Mouse (Mus musculus) embryonic facial prominence, embryonic 11.5 days (tissue): ENCODE results near the gene Rag2. TPM values are rescaled to one million over a fixed set of nuclear protein-coding genes. Genes with fewer than 3 reads are reported as not detected.

Experiments used
- ATAC-seq: fragments of 200-750 bp; cut with Nextera tagmentation; replicated peaks from 2 replicates; pipeline ENCODE4 v1.8.0; 2017; ENCODE audit warnings: low read depth; ENCODE audit not compliant: insufficient number of reproducible peaks, low FRiP score, low TSS enrichment
- DNase-seq: peaks from one replicate; pipeline ENCODE4 v3.0.0-alpha.2; 2015; ENCODE audit warnings: low spot score
- H3K27ac ChIP-seq: fragments of 300-500 bp; sonication (generic); replicated peaks from 2 replicates; pipeline ENCODE4 v1.5.1; 2014; ENCODE audit warnings: mild to moderate bottlenecking, low read depth, low read length, control low read depth
- H3K27me3 ChIP-seq: fragments of 300-500 bp; sonication (generic); 2 replicates; pipeline ENCODE4 v1.6.1; 2014; ENCODE audit warnings: mild to moderate bottlenecking, low read length, moderate library complexity, mixed read lengths; ENCODE audit not compliant: control insufficient read depth, insufficient read depth
- H3K36me3 ChIP-seq: fragments of 300-500 bp; sonication (generic); replicated peaks from 2 replicates; pipeline ENCODE4 v1.6.1; 2014; ENCODE audit warnings: low read depth, mild to moderate bottlenecking, low read length, moderate library complexity, mixed read lengths; ENCODE audit not compliant: control insufficient read depth, insufficient read depth
- H3K4me1 ChIP-seq: fragments of 300-500 bp; sonication (generic); 2 replicates; pipeline ENCODE4 v1.6.1; 2014; ENCODE audit warnings: low read length, mixed read lengths; ENCODE audit not compliant: control insufficient read depth, insufficient read depth
- H3K4me2 ChIP-seq: fragments of 300-500 bp; sonication (generic); 2 replicates; pipeline ENCODE4 v1.6.1; 2014; ENCODE audit warnings: low read depth, mild to moderate bottlenecking, control low read depth, low read length, moderate library complexity
- H3K4me3 ChIP-seq: fragments of 300-500 bp; sonication (generic); 2 replicates; pipeline ENCODE4 v1.5.1; 2014; ENCODE audit warnings: low read depth, low read length, control low read depth
- H3K9ac ChIP-seq: fragments of 300-500 bp; sonication (generic); replicated peaks from 2 replicates; pipeline ENCODE4 v1.6.1; 2014; ENCODE audit warnings: mild to moderate bottlenecking, control low read depth, low read length
- H3K9me3 ChIP-seq: fragments of 300-500 bp; sonication (generic); replicated peaks from 2 replicates; pipeline ENCODE4 v1.6.1; 2016; ENCODE audit warnings: mild to moderate bottlenecking, low read length, inconsistent platforms, mixed read lengths; ENCODE audit not compliant: control insufficient read depth
- WGBS: fragments of 180-500 bp; shearing (Covaris S2); extraction: QIAGEN DNeasy Blood & Tissue Kit; methylation state at CpG from one replicate; pipeline ENCODE4 v1.1.7; 2014; 5-methylcytosine and 5-hydroxymethylcytosine counted together
- polyA plus RNA-seq: library from polyadenylated mRNA; unstranded; fragments of >200 nt; fragmentation: Nextera tagmentation; extraction: Ambion mirVana; gene quantifications from 2 replicates; pipeline ENCODE4 v1.2.1, GENCODE M21; 2014

Rag2 gene
- polyA plus RNA-seq, 1 experiment from 2014 or later, result not detected

DNA sequence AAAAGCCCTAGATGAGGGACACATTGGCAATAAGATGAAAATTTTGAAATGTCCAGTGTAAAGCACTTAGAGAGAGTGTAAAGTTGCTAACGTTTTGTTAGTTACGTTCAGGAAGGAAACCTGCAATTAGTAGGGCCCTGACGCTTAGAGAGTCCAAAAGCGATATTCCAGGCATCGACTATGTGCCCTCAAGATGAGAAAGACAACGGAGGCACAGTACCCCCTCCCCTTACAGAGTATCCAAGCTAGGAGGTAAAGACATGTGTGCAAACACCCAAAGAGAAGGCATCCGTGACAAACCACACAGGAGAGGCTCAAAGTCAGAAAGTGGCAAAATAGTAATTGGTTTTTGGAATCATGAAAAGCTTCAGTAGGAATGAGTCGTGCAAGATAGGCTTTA, 31.6 kb upstream of the Rag2 start:
- no peak overlapping the region for H3K4me3 ChIP-seq
- H3K4me2 ChIP-seq, result no peak overlapping the region
- no peaks in the 10 kb centered on the region for H3K4me1 ChIP-seq
- no peaks in the 10 kb centered on the region for H3K27me3 ChIP-seq
- no peak overlapping the region for H3K27ac ChIP-seq
- no peaks in the 10 kb centered on the region for H3K36me3 ChIP-seq
- DNase-seq (no peak), ATAC-seq (peak; percentile 16; the same call in 1 of the 2 replicates)
- 46% methylated on average over 8 of the region's 8 CpGs for WGBS
- H3K9ac ChIP-seq, result no peak overlapping the region
- no peaks in the 10 kb centered on the region for H3K9me3 ChIP-seq

DNA sequence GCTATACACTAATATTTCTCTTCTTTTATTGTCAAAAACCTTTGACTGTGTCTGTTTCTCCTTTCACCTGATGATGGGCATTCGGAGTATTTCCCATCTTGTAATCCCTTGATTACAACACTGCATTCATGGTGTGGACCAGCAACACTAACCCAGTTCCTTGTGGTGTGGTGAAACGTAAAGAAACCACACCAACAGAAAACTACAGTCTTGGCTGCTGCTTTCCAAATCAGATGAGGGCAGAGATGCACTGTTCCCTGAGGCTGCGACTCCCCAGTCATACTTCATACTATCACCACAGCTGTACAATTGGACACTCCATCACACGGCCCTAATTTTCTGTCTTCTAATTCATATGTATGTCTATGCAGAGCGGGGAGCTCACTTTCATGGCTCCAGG, 29.8 kb upstream of the Rag2 start:
- H3K27ac ChIP-seq, result no peak overlapping the region
- H3K9ac ChIP-seq, result no peak overlapping the region
- ATAC-seq (no peak), DNase-seq (no peak)
- H3K4me1 ChIP-seq, result no peaks in the 10 kb centered on the region
- H3K36me3 ChIP-seq, result no peaks in the 10 kb centered on the region
- WGBS, result 88% methylated on average over 5 of the region's 5 CpGs
- no peaks in the 10 kb centered on the region for H3K27me3 ChIP-seq
- no peaks in the 10 kb centered on the region for H3K9me3 ChIP-seq
- H3K4me3 ChIP-seq, result no peak overlapping the region
- no peak overlapping the region for H3K4me2 ChIP-seq

DNA sequence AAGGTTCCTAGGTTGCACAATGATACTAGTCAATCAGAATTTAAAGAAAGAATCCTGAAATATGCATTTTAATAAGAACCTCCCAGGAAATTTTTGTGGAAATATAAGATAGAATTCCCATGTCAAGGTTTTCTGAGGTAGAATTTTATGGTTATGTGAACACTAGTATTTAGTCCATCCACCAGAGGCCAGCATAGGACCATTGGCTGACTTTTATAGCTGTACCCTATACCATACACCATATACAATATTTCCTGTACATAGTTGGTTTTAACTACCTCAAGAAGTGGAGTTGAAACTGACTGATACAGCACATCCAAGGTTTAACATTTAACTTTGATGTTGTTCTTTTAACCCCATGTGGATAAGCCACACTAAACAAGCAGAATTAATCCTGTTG, 27.3 kb upstream of the Rag2 start:
- Histone ChIP-seq H3K4me3 (no peak overlapping the region), H3K9me3 (no peaks in the 10 kb centered on the region), H3K9ac (no peak overlapping the region), H3K27me3 (no peaks in the 10 kb centered on the region), H3K27ac (no peak overlapping the region), H3K4me1 (no peaks in the 10 kb centered on the region; the same call in 1 of the 2 replicates), H3K36me3 (no peaks in the 10 kb centered on the region), H3K4me2 (no peak overlapping the region)
- DNase-seq (no peak), ATAC-seq (no peak)

DNA sequence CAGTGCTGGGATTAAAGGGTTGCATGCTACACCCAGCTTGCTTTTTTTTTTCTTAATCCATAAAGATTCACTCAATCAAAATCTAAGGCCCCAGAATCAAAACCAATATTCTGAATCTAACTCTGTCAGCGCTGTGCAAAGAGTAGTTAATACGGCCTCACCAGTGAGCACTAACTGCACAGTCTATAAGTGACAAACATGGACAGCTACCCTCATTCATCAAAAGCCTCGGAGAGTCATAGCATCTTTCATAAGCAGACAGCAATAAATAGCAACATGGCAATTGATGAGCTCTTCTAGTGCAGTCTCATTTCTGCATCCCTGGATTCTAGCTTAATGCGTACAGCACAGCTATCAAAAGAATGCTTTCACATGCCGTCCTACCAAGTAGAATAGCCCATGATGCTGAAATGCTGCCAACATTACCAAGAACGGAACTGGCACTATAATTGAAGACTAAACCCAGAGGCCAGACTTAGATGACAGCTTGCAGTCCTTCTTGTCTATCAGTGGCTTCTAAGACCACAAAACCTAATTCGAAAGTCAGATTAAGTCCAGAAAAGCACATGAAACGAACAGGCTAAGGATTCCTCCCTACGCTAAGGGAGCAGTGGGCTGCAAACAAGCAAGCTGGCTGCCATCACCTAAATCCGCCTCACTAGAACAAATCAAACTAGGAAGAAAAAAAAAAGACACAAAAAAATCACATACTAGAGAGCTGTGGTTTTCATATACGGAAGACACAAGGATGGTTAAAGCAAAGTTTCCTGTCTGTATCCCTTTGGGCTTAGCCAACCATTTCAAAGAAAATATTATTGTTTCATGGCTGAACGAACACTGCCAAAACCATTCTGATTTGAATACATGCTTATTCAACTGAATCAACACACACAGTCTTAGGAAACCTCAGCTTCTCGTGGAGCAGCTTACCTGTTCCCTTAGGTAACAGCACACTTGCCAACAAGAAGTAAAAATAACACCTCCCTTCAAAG, 26.0 kb upstream of the Rag2 start:
- H3K36me3 ChIP-seq, result no peaks in the 10 kb centered on the region
- H3K27me3 ChIP-seq, result no peaks in the 10 kb centered on the region
- no peak overlapping the region for H3K27ac ChIP-seq
- H3K9ac ChIP-seq, result no peak overlapping the region
- no peak overlapping the region for H3K4me3 ChIP-seq
- no peaks in the 10 kb centered on the region for H3K9me3 ChIP-seq
- H3K4me2 ChIP-seq, result no peak overlapping the region
- ATAC-seq, result no peak
- DNase-seq, result no peak
- no peaks in the 10 kb centered on the region; the same call in 1 of the 2 replicates for H3K4me1 ChIP-seq
- WGBS, result 77% methylated on average over 13 of the region's 13 CpGs

DNA sequence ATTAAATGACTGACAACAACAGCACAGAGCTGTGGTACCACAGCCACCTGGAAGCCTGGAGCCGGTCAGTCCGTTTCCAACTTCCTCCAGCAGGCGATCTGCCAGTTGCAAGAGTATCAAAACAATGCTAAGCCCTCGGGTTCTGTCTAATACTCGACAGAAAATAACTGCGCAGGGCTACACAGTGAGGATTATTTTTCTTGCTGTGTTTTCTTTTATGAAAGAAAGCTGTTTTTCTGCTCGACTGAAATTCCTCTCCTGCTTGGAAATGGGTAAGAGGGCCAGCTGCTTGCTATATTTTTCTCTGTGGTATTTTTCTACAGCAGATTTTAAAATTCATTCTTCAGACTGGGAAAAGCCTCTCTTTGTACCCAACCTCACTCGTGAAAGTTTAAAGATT, 23.8 kb upstream of the Rag2 start:
- H3K9ac ChIP-seq, result no peak overlapping the region
- no peaks in the 10 kb centered on the region for H3K36me3 ChIP-seq
- ATAC-seq, result no peak
- 0 out of 2 replicates have a peak overlapping the region, but pooled peaks have one; percentile 14 for H3K27ac ChIP-seq
- no peak overlapping the region for H3K4me3 ChIP-seq
- H3K4me2 ChIP-seq, result no peak overlapping the region
- no peaks in the 10 kb centered on the region; the same call in 1 of the 2 replicates for H3K4me1 ChIP-seq
- 22% methylated on average over 8 of the region's 8 CpGs for WGBS
- DNase-seq, result peak; percentile 66
- H3K9me3 ChIP-seq, result no peaks in the 10 kb centered on the region
- no peaks in the 10 kb centered on the region for H3K27me3 ChIP-seq

DNA sequence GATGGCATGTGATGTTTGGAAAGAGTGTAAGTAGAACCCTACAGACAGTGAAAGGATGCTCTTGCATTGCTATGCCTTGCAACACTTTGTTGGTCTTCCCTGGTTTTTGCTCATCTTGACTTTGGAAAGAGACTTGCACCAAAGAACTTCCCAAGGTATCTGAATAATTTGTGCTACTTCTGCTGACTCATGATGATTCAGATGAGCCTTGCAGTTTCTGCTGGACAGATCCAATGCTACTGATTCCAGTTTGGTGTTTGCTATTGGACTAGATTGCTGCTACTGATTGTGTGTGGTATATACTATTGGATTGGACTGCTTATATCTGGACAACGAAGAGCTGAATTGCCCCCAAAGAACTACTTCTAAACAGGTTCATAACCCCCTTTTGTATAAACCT, 21.4 kb upstream of the Rag2 start:
- no peak for DNase-seq
- no peak for ATAC-seq
- H3K4me3 ChIP-seq, result no peak overlapping the region
- no peak overlapping the region for H3K4me2 ChIP-seq
- no peaks in the 10 kb centered on the region for H3K9me3 ChIP-seq
- no peak overlapping the region for H3K27ac ChIP-seq
- H3K36me3 ChIP-seq, result no peaks in the 10 kb centered on the region
- WGBS, result 100% methylated on average over 1 of the region's 1 CpGs
- no peaks in the 10 kb centered on the region; the same call in 1 of the 2 replicates for H3K4me1 ChIP-seq
- H3K9ac ChIP-seq, result no peak overlapping the region
- no peaks in the 10 kb centered on the region for H3K27me3 ChIP-seq

DNA sequence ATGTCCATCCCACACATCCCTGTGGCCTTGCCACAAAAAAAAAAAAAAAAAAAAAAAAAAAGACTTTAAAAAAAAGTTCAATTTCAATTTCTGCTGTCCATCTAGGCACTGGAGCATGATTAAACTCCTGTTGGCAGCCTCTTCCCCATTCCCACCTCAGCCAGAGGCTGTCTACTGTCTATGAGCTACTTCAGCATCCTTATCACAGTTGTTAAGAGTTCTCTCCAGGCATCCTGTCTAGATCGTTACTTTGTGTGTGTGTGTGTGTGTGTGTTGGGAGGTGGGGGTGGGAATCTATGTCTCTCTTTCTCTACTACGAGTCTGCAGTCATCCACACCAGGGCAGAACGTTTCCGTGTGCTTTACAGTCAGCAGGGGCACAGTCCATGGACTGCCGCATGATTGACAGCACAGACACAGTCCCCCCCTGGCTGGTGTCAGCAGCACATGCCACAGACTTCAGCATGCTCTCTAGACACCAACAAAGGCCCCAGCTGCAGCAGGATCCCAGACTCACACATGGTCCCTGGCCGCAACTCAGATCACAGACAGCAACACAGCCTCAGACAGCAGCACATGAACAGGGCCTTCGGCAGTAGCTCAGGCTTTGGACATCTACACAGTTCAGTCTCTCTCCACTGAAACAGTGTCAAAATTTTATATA, 16.2 kb upstream of the Rag2 start:
- Histone ChIP-seq H3K4me2 (no peak overlapping the region), H3K27me3 (no peaks in the 10 kb centered on the region), H3K9me3 (no peaks in the 10 kb centered on the region), H3K36me3 (no peaks in the 10 kb centered on the region), H3K9ac (no peak overlapping the region), H3K27ac (no peak overlapping the region), H3K4me1 (no peaks in the 10 kb centered on the region), H3K4me3 (no peak overlapping the region)
- ATAC-seq (peak; percentile 83), DNase-seq (no peak)
- WGBS, result 58% methylated on average over 7 of the region's 7 CpGs

DNA sequence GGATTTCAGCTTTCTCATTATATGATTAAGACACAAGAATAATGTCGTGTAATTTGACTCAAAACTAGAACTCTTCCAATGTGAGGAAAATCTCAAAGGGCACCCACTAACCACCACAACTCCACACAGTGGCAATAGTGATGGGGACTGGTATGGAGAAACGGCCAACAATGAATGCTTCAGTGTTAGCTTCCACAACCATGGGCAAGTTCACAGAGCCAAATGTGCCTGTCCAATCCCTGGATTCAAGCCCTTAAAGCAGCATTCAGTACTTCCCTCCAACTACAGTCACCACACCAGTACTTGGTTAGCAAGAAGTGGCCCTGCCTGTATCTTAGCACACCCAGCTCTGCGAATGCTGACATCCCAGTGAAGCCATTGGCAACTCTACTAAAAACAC, 13.7 kb upstream of the Rag2 start:
- no peak overlapping the region for H3K4me3 ChIP-seq
- H3K9ac ChIP-seq, result no peak overlapping the region
- no peaks in the 10 kb centered on the region for H3K4me1 ChIP-seq
- H3K27ac ChIP-seq, result no peak overlapping the region
- no peak overlapping the region for H3K4me2 ChIP-seq
- no peaks in the 10 kb centered on the region for H3K27me3 ChIP-seq
- H3K9me3 ChIP-seq, result no peaks in the 10 kb centered on the region
- WGBS, result 87% methylated on average over 3 of the region's 3 CpGs
- no peaks in the 10 kb centered on the region for H3K36me3 ChIP-seq
- no peak for ATAC-seq
- no peak for DNase-seq
